Mouse (Mus musculus) stomach, postnatal 0 days (tissue): ENCODE data around the gene Spata1.

Source experiments
- CTCF ChIP-seq: IDR thresholded peaks from 2 replicates; pipeline ENCODE4 v1.5.1; 2016; ENCODE audit warnings: antibody characterized with exemption, low read depth, mild to moderate bottlenecking, moderate library complexity
- EP300 ChIP-seq: optimal IDR thresholded peaks from 2 replicates; pipeline ENCODE3; 2016; ENCODE audit warnings: antibody characterized with exemption

GRCm38 (mm10) chr3:146440422-146440821 lies 59.1 kb downstream of the Spata1 start:
- no peak for TF ChIP-seq CTCF
- TF ChIP-seq EP300, result no peak
